Mouse (Mus musculus) cortical plate, adult 2 months (tissue): ENCODE results near the gene Papss2.

Experiments
- CTCF ChIP-seq: fragments of 200-500 bp; IDR thresholded peaks from 2 replicates; pipeline ENCODE4 v1.5.1; 2011; ENCODE audit warnings: mild to moderate bottlenecking, control low read depth, low read length; ENCODE audit not compliant: insufficient read depth; ENCODE audit errors: extremely low read depth
- POLR2A ChIP-seq: fragments of 200-500 bp; IDR thresholded peaks from 2 replicates; pipeline ENCODE4 v1.6.1; 2011; ENCODE audit warnings: mild to moderate bottlenecking, low read length, control low read depth; ENCODE audit not compliant: insufficient read depth; ENCODE audit errors: extremely low read depth

- TF ChIP-seq CTCF, result no peak
- TF ChIP-seq POLR2A, result no peak
Measured at GRCm38 (mm10) chr19:32715681-32716080, 120.1 kb downstream of the Papss2 start.
